Mouse (Mus musculus): ENCODE results near the gene Kcnq5. TPM values are rescaled to one million over a fixed set of nuclear protein-coding genes. Genes with fewer than 3 reads are reported as not detected.
A peak's percentile ranks its signal among the peaks of the same experiment; 100 is the strongest.

Kcnq5 gene
- total and polyA plus RNA-seq, 3 experiments, result 6.5 to 8.7 (median 8.2) TPM

GRCm38 (mm10) chr1:21780746-21781145 is 181.0 kb downstream of the Kcnq5 start (continued):
- TF ChIP-seq GABPA (IDR thresholded peaks at IDR 0.05; ENCODE audit: insufficient replicate concordance, low read depth, low read length), result no peak
- peak; percentile 28; the same call in 1 of the 2 replicates for TF ChIP-seq MXI1 (IDR thresholded peaks at IDR 0.05; ENCODE audit: low read depth, low read length)
- TF ChIP-seq KAT2A (IDR thresholded peaks at IDR 0.05; ENCODE audit: insufficient replicate concordance, low read length), result no peak
- TF ChIP-seq EP300 (IDR thresholded peaks at IDR 0.05; ENCODE audit: low read length), result peak; percentile 77
- no peak for TF ChIP-seq ZC3H11A (IDR thresholded peaks at IDR 0.05; ENCODE audit: low read depth, low read length)
- peak; percentile 11; the same call in 1 of the 2 replicates for TF ChIP-seq SMC3 (IDR thresholded peaks at IDR 0.05; ENCODE audit: low read depth, low read length)
- TF ChIP-seq MEF2A (IDR thresholded peaks at IDR 0.05; ENCODE audit: borderline replicate concordance, low read depth, low read length), result peak; percentile 82
- no peak for TF ChIP-seq ZKSCAN1 (IDR thresholded peaks at IDR 0.05; ENCODE audit: borderline replicate concordance, low read depth, low read length)
- no peak for TF ChIP-seq PAX5 (IDR thresholded peaks at IDR 0.05; ENCODE audit: low read length)
- TF ChIP-seq E2F4 (IDR thresholded peaks at IDR 0.05; ENCODE audit: insufficient replicate concordance, low read depth, low read length), result no peak
- TF ChIP-seq NRF1 (IDR thresholded peaks at IDR 0.05; ENCODE audit: low read depth, low read length), result no peak
- TF ChIP-seq ZNF384 (IDR thresholded peaks at IDR 0.05; ENCODE audit: low read depth, low read length), result no peak
- TF ChIP-seq CHD2 (IDR thresholded peaks at IDR 0.05; ENCODE audit: low read length), result peak; percentile 92
- TF ChIP-seq CTCF (conservative IDR thresholded peaks at IDR 0.05 in 1 of 2, IDR thresholded peaks at IDR 0.05 in 1 of 2; ENCODE audit: low read depth in 2 of 2, low read length in 2 of 2), result no peak
- peak; percentile 85; the same call in 1 of the 2 replicates for TF ChIP-seq TBP (conservative IDR thresholded peaks at IDR 0.05; ENCODE audit: low read depth, low read length)
- TF ChIP-seq UBTF (IDR thresholded peaks at IDR 0.05; ENCODE audit: low read depth, low read length), result no peak

GRCm38 (mm10) chr1:21777560-21777959 is 184.2 kb downstream of the Kcnq5 start:
- Histone ChIP-seq H3K36me3 (replicated peaks in 1 of 2; ENCODE audit: control insufficient read depth in 1 of 2, insufficient read depth in 1 of 2, low read length in 1 of 2) (no peaks in the 10 kb centered on the region), H3K4me1 (ENCODE audit: control insufficient read depth in 1 of 2, insufficient read depth in 2 of 2) (peaks cover 10 to 28% of the 10 kb centered on the region in 2 experiments), H3K79me2 (replicated peaks; ENCODE audit: control insufficient read depth, extremely low read depth, insufficient read depth, poor library complexity, severe bottlenecking) (0 out of 2 replicates have a peak, but pooled peaks cover 2% of the 10 kb centered on the region), H3K27ac (ENCODE audit: insufficient read depth, low read depth) (no peak overlapping the region), H3K4me2 (ENCODE audit: insufficient read depth, low read depth, poor library complexity, severe bottlenecking) (no peak overlapping the region), H3K9me3 (replicated peaks; ENCODE audit: low read length) (no peaks in the 10 kb centered on the region), H3K4me3 (replicated peaks in 1 of 3; ENCODE audit: low read depth in 2 of 3, low read length in 2 of 3, poor library complexity in 1 of 3) (no peak overlapping the region), H3K27me3 (replicated peaks) (no peaks in the 10 kb centered on the region), H3K9ac (ENCODE audit: insufficient read depth, low read depth) (no peak overlapping the region)
- no peak for TF ChIP-seq TCF12 (IDR thresholded peaks at IDR 0.05; ENCODE audit: low read depth, low read length)
- DNase-seq (ENCODE audit: extremely low read depth), result no peak
- in situ Hi-C loops (cut with MboI; ENCODE audit: low pct_ligation_motif_present, low pct_unique_long_range_greater_than_20kb, low sequenced_read_pairs) (no loop called here), dilution Hi-C loops (cut with MboI; ENCODE audit: extremely low pct_ligation_motif_present, extremely low pct_unique_long_range_greater_than_20kb, low sequenced_read_pairs) (no loop called here)

DNA sequence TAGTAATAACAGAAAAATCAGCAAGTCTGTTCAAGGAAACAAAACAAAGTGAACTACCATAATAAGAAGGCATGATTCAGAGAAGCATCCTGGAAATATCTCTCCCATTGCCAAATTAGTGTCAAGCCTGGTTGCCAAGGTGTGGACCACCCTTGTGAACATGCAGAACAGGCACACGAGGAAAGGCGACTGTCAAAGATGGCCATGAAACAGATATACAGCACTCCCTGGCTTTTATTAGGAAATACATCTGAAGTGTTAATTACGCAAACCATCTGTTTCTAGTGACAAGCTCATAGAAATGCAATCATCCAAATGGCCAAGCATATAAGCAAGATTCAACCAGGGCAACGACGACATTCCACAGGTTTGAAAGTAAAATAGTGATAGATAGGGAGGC is 187.8 kb downstream of the Kcnq5 start:
- H3K4me2 ChIP-seq (ENCODE audit: insufficient read depth, low read depth, poor library complexity, severe bottlenecking), result no peak overlapping the region
- no peak overlapping the region for H3K4me3 ChIP-seq (replicated peaks in 1 of 3; ENCODE audit: low read depth in 2 of 3, low read length in 2 of 3, poor library complexity in 1 of 3)
- dilution Hi-C loops (cut with MboI; ENCODE audit: extremely low pct_ligation_motif_present, extremely low pct_unique_long_range_greater_than_20kb, low sequenced_read_pairs) (no loop called here), in situ Hi-C loops (cut with MboI; ENCODE audit: low pct_ligation_motif_present, low pct_unique_long_range_greater_than_20kb, low sequenced_read_pairs) (no loop called here)
- DNase-seq (ENCODE audit: extremely low read depth), result no peak
- TF ChIP-seq POLR2A (IDR thresholded peaks at IDR 0.05; ENCODE audit: low read depth, low read length) (no peak), MYC (IDR thresholded peaks at IDR 0.05; ENCODE audit: low read depth, low read length) (no peak), BHLHE40 (IDR thresholded peaks at IDR 0.05; ENCODE audit: low read depth, low read length) (no peak)
- H3K27ac ChIP-seq (ENCODE audit: insufficient read depth, low read depth), result no peak overlapping the region
- H3K9me3 ChIP-seq (replicated peaks; ENCODE audit: low read length), result no peaks in the 10 kb centered on the region
- H3K36me3 ChIP-seq (replicated peaks in 1 of 2; ENCODE audit: control insufficient read depth in 1 of 2, insufficient read depth in 1 of 2, low read length in 1 of 2), result no peaks in the 10 kb centered on the region
- peaks cover 8 to 16% of the 10 kb centered on the region in 2 experiments; a peak in 2 of 4 replicates for H3K4me1 ChIP-seq (ENCODE audit: control insufficient read depth in 1 of 2, insufficient read depth in 2 of 2)
- H3K79me2 ChIP-seq (replicated peaks; ENCODE audit: control insufficient read depth, extremely low read depth, insufficient read depth, poor library complexity, severe bottlenecking), result no peaks in the 10 kb centered on the region
- H3K27me3 ChIP-seq (replicated peaks), result no peaks in the 10 kb centered on the region
- H3K9ac ChIP-seq (ENCODE audit: insufficient read depth, low read depth), result no peak overlapping the region
